In the genomic region with DNA sequence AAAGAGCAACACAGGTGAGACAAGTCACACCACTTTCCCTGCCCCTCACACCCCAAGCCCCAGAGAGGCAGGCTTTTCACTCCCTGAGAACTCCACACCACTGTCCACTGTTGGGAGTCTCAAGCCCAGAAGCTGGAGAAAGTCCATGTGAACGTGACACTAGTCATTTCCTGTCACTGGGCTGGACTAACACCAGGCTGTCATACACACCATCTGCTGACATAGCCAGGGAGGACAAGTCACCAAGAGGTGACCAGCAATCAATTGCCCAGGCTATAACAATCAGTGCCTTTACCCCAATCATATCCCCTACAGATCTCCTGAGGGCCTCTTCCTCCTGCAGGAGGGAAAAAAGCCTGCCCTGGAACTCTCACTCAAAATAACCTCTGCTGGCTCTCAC, we compare ENCODE assay signal across 29 mouse cellular contexts. TPM values are rescaled to one million over a fixed set of nuclear protein-coding genes. Genes with fewer than 3 reads are reported as not detected.
DNase-seq lines count a peak whose midpoint lies in the region; ATAC-seq and TF ChIP-seq lines count a peak whose summit lies in the region.
"Had no signal": no experiment of that assay in that cellular context is flagged by ENCODE, and none has a peak within 500 bp of the region (broad histone marks: within the 10 kb centered on the region; RNA-seq: fewer than 3 reads in every experiment).

No protein-coding gene starts in this region.

- no peaks in the 10 kb centered on the region for H3K27me3 ChIP-seq in heart, embryonic 12.5 days (replicated peaks)
- no peaks in the 10 kb centered on the region for H3K27me3 ChIP-seq in midbrain, embryonic 13.5 days
- no peaks in the 10 kb centered on the region for H3K27me3 ChIP-seq in midbrain, embryonic 15.5 days (replicated peaks)
- H3K27me3 ChIP-seq in liver, postnatal 0 days (ENCODE audit: insufficient read depth, low read length), result no peaks in the 10 kb centered on the region
- H3K27me3 ChIP-seq: embryonic facial prominence, embryonic 13.5 days; hindbrain, embryonic 15.5 days; kidney, embryonic 15.5 days; neural tube, embryonic 13.5 days; stomach, embryonic 15.5 days had no signal

- H3K4me2 ChIP-seq in heart, embryonic 12.5 days, result peak overlapping the region; percentile 88
- no peak overlapping the region for H3K4me2 ChIP-seq in midbrain, embryonic 13.5 days (replicated peaks)
- no peak overlapping the region for H3K4me2 ChIP-seq in midbrain, embryonic 15.5 days
- peak overlapping the region; percentile 88 for H3K4me2 ChIP-seq in liver, postnatal 0 days (ENCODE audit: low read depth, low read length)
- H3K4me2 ChIP-seq: embryonic facial prominence, embryonic 13.5 days; hindbrain, embryonic 15.5 days; kidney, embryonic 15.5 days; neural tube, embryonic 13.5 days; stomach, embryonic 15.5 days had no signal

- no peak overlapping the region for H3K4me3 ChIP-seq in heart, embryonic 12.5 days
- H3K4me3 ChIP-seq in midbrain, embryonic 13.5 days (replicated peaks), result no peak overlapping the region
- no peak overlapping the region for H3K4me3 ChIP-seq in midbrain, embryonic 15.5 days
- peak overlapping the region; percentile 37 for H3K4me3 ChIP-seq in brown adipose tissue, adult 24 weeks (ENCODE audit: insufficient read depth, low read depth, low read length)
- no peak overlapping the region for H3K4me3 ChIP-seq in liver, postnatal 0 days (ENCODE audit: low read depth, low read length)
- H3K4me3 ChIP-seq: embryonic facial prominence, embryonic 13.5 days; hindbrain, embryonic 15.5 days; kidney, embryonic 15.5 days; neural tube, embryonic 13.5 days; stomach, embryonic 15.5 days had no signal

- no peaks in the 10 kb centered on the region for H3K9me3 ChIP-seq in heart, embryonic 12.5 days (replicated peaks)
- H3K9me3 ChIP-seq in midbrain, embryonic 13.5 days, result no peaks in the 10 kb centered on the region
- H3K9me3 ChIP-seq in midbrain, embryonic 15.5 days, result no peaks in the 10 kb centered on the region
- no peaks in the 10 kb centered on the region for H3K9me3 ChIP-seq in liver, postnatal 0 days (ENCODE audit: low read length)
- H3K9me3 ChIP-seq: embryonic facial prominence, embryonic 13.5 days; hindbrain, embryonic 15.5 days; kidney, embryonic 15.5 days; midbrain, embryonic 10.5 days; neural tube, embryonic 13.5 days; stomach, embryonic 15.5 days had no signal

- ATAC-seq in heart, embryonic 12.5 days (ENCODE audit: insufficient number of reproducible peaks, low FRiP score), result no peak
- ATAC-seq in midbrain, embryonic 13.5 days, result no peak
- ATAC-seq in midbrain, embryonic 15.5 days (replicated peaks), result no peak
- no peak for ATAC-seq in liver, postnatal 0 days
- ATAC-seq: forebrain, embryonic 16.5 days; intestine, embryonic 16.5 days had no signal

- no peak for DNase-seq in heart, adult 18-20 months
- no peak for DNase-seq in liver, postnatal 0 days
- DNase-seq in left cerebral cortex, adult 8-10 months (ENCODE audit: low spot score in 2 of 2), result no peak
- no peak for DNase-seq in thymus, postnatal 36 days
- DNase-seq: adrenal gland, adult 2 months; cerebellum, postnatal 10 days; heart, postnatal 10 days; lung, embryonic 14.5 days; lung, postnatal 36 days; spleen, adult 18-20 months; thymus, adult 18-20 months had no signal

- peaks cover 83% of the 10 kb centered on the region for H3K4me1 ChIP-seq in heart, embryonic 12.5 days (replicated peaks)
- peaks cover 35% of the 10 kb centered on the region for H3K4me1 ChIP-seq in midbrain, embryonic 13.5 days (replicated peaks)
- peaks cover 36% of the 10 kb centered on the region for H3K4me1 ChIP-seq in midbrain, embryonic 15.5 days
- peaks cover 31% of the 10 kb centered on the region for H3K4me1 ChIP-seq in brown adipose tissue, adult 24 weeks (ENCODE audit: control insufficient read depth, insufficient read depth, insufficient read length, low read length)
- peaks cover 65% of the 10 kb centered on the region for H3K4me1 ChIP-seq in liver, postnatal 0 days (ENCODE audit: insufficient read depth)

- TF ChIP-seq EP300 in liver, postnatal 0 days (IDR thresholded peaks at IDR 0.05; ENCODE audit: low read depth), result no peak

- 0 out of 2 replicates have a peak overlapping the region, but pooled peaks have one; percentile 35 for H3K27ac ChIP-seq in heart, embryonic 12.5 days (ENCODE audit: poor library complexity, severe bottlenecking)
- H3K27ac ChIP-seq in midbrain, embryonic 13.5 days, result no peak overlapping the region
- H3K27ac ChIP-seq in midbrain, embryonic 15.5 days, result no peak overlapping the region
- H3K27ac ChIP-seq in brown adipose tissue, adult 24 weeks (replicated peaks; ENCODE audit: low read depth, low read length), result peak overlapping the region; percentile 99
- peak overlapping the region; percentile 97 for H3K27ac ChIP-seq in liver, postnatal 0 days (ENCODE audit: low read depth)
- H3K27ac ChIP-seq: embryonic facial prominence, embryonic 13.5 days; hindbrain, embryonic 15.5 days; kidney, embryonic 15.5 days; neural tube, embryonic 13.5 days; stomach, embryonic 15.5 days had no signal

- 28% methylated on average over 1 of the region's 1 CpGs for WGBS in heart, embryonic 12.5 days
- 73% methylated on average over 1 of the region's 1 CpGs for WGBS in midbrain, embryonic 13.5 days
- 79% methylated on average over 1 of the region's 1 CpGs for WGBS in midbrain, embryonic 15.5 days
- WGBS in liver, postnatal 0 days (ENCODE audit: insufficient replicate concordance), result 27% methylated on average over 1 of the region's 1 CpGs

- peak; percentile 2; the same call in 1 of the 2 replicates for TF ChIP-seq CTCF in liver, postnatal 0 days (IDR thresholded peaks at IDR 0.05; ENCODE audit: low read depth)

- H3K36me3 ChIP-seq in heart, embryonic 12.5 days, result peaks cover 34% of the 10 kb centered on the region
- peaks cover 35% of the 10 kb centered on the region for H3K36me3 ChIP-seq in midbrain, embryonic 13.5 days
- peaks cover 16% of the 10 kb centered on the region; the same call in 1 of the 2 replicates for H3K36me3 ChIP-seq in midbrain, embryonic 15.5 days (replicated peaks)
- H3K36me3 ChIP-seq in liver, postnatal 0 days (replicated peaks; ENCODE audit: insufficient read depth, low read length), result peaks cover 5% of the 10 kb centered on the region

- peak overlapping the region; percentile 95; the same call in 1 of the 2 replicates for H3K9ac ChIP-seq in heart, embryonic 12.5 days
- 0 out of 2 replicates have a peak overlapping the region, but pooled peaks have one; percentile 6 for H3K9ac ChIP-seq in midbrain, embryonic 13.5 days (replicated peaks)
- no peak overlapping the region for H3K9ac ChIP-seq in midbrain, embryonic 15.5 days
- H3K9ac ChIP-seq in liver, postnatal 0 days (replicated peaks), result 0 out of 2 replicates have a peak overlapping the region, but pooled peaks have one; percentile 37
- H3K9ac ChIP-seq: hindbrain, embryonic 15.5 days; kidney, embryonic 15.5 days; lung, embryonic 14.5 days; neural tube, embryonic 13.5 days; stomach, embryonic 15.5 days had no signal

RNA-seq across cellular contexts. Expression of a gene that starts 3.0 kb away (rescaled TPM):
- polyA plus RNA-seq in heart, embryonic 12.5 days (2016; fragmentation: Nextera tagmentation; extraction: Ambion mirVana), result 66.9 and 71.0 TPM in 2 replicates
- 10 to 100 TPM; 42.6 to 47.5 TPM for total RNA-seq in heart, adult 18-20 months (2021)
- 87.0 and 97.3 TPM in 2 replicates for polyA plus RNA-seq in midbrain, embryonic 13.5 days (2015; fragmentation: Nextera tagmentation; extraction: Ambion mirVana)
- polyA plus RNA-seq in midbrain, embryonic 15.5 days (2015; fragmentation: Nextera tagmentation; extraction: Ambion mirVana), result 120 TPM in 2 replicates
- polyA plus RNA-seq in brown adipose tissue, adult 24 weeks (2012; ENCODE audit: insufficient read depth, insufficient read length, missing spikeins), result 276 and 329 TPM in 2 replicates
- polyA plus RNA-seq in liver, postnatal 0 days (2015; fragmentation: Nextera tagmentation; extraction: Ambion mirVana), result 39.3 and 42.0 TPM in 2 replicates
- total RNA-seq in left cerebral cortex, adult 8-10 months (2022), result 10 to 100 TPM; 43.6 to 47.0 (median 45.1) TPM

RNA-seq across cellular contexts. Expression of a gene that starts 13.9 kb away (rescaled TPM):
- not detected in 2 replicates for polyA plus RNA-seq in heart, embryonic 12.5 days (2016; fragmentation: Nextera tagmentation; extraction: Ambion mirVana)
- not detected for total RNA-seq in heart, adult 18-20 months (2021)
- polyA plus RNA-seq in midbrain, embryonic 13.5 days (2015; fragmentation: Nextera tagmentation; extraction: Ambion mirVana), result not detected in 2 replicates
- polyA plus RNA-seq in midbrain, embryonic 15.5 days (2015; fragmentation: Nextera tagmentation; extraction: Ambion mirVana), result not detected in 2 replicates
- polyA plus RNA-seq in brown adipose tissue, adult 24 weeks (2012; ENCODE audit: insufficient read depth, insufficient read length, missing spikeins), result not detected in 2 replicates
- polyA plus RNA-seq in liver, postnatal 0 days (2015; fragmentation: Nextera tagmentation; extraction: Ambion mirVana), result not detected in 2 replicates
- not detected for total RNA-seq in left cerebral cortex, adult 8-10 months (2022)
- total RNA-seq: adrenal gland, adult 2 months; gastrocnemius, adult 18-20 months; gastrocnemius, postnatal 4 days; heart, postnatal 10 days; layer of hippocampus, postnatal 10 days had no signal
- polyA plus RNA-seq: adrenal gland, adult 2 months; embryonic facial prominence, embryonic 13.5 days; forebrain, embryonic 16.5 days; hindbrain, embryonic 15.5 days; intestine, embryonic 16.5 days; kidney, embryonic 15.5 days; large intestine, adult 2 months; limb, embryonic 11.5 days; lung, embryonic 14.5 days; midbrain, embryonic 10.5 days; neural tube, embryonic 13.5 days; stomach, embryonic 15.5 days; urinary bladder, adult 2 months had no signal

RNA-seq across cellular contexts. Expression of a gene that starts 33.2 kb away (rescaled TPM):
- 0.28 and 0.52 TPM in 2 replicates for polyA plus RNA-seq in heart, embryonic 12.5 days (2016; fragmentation: Nextera tagmentation; extraction: Ambion mirVana)
- total RNA-seq in heart, adult 18-20 months (2021), result not detected
- polyA plus RNA-seq in midbrain, embryonic 13.5 days (2015; fragmentation: Nextera tagmentation; extraction: Ambion mirVana), result 0.12 TPM in 1 of 2 replicates, not detected in the other
- 0.14 TPM in 1 of 2 replicates, not detected in the other for polyA plus RNA-seq in midbrain, embryonic 15.5 days (2015; fragmentation: Nextera tagmentation; extraction: Ambion mirVana)
- 2.2 and 2.3 TPM in 2 replicates for polyA plus RNA-seq in brown adipose tissue, adult 24 weeks (2012; ENCODE audit: insufficient read depth, insufficient read length, missing spikeins)
- 0.65 and 1.1 TPM in 2 replicates for polyA plus RNA-seq in liver, postnatal 0 days (2015; fragmentation: Nextera tagmentation; extraction: Ambion mirVana)
- not detected for total RNA-seq in left cerebral cortex, adult 8-10 months (2022)
- total RNA-seq: gastrocnemius, adult 18-20 months; gastrocnemius, postnatal 4 days; heart, postnatal 10 days; layer of hippocampus, postnatal 10 days had no signal
- polyA plus RNA-seq: embryonic facial prominence, embryonic 13.5 days; forebrain, embryonic 16.5 days; neural tube, embryonic 13.5 days had no signal

RNA-seq across cellular contexts. Expression of a gene that starts 38.3 kb away (rescaled TPM):
- polyA plus RNA-seq in heart, embryonic 12.5 days (2016; fragmentation: Nextera tagmentation; extraction: Ambion mirVana), result 0.06 and 0.26 TPM in 2 replicates
- 1 to 10 TPM in 1 of 2 experiments, under 1 TPM in 1; 0.89 to 5.0 TPM for total RNA-seq in heart, adult 18-20 months (2021)
- polyA plus RNA-seq in midbrain, embryonic 13.5 days (2015; fragmentation: Nextera tagmentation; extraction: Ambion mirVana), result 0.36 TPM in 1 of 2 replicates, not detected in the other
- 0.04 TPM in 1 of 2 replicates, not detected in the other for polyA plus RNA-seq in midbrain, embryonic 15.5 days (2015; fragmentation: Nextera tagmentation; extraction: Ambion mirVana)
- not detected in 2 replicates for polyA plus RNA-seq in brown adipose tissue, adult 24 weeks (2012; ENCODE audit: insufficient read depth, insufficient read length, missing spikeins)
- polyA plus RNA-seq in liver, postnatal 0 days (2015; fragmentation: Nextera tagmentation; extraction: Ambion mirVana), result 1.2 and 1.3 TPM in 2 replicates
- under 1 TPM; 0.23 to 0.76 (median 0.52) TPM for total RNA-seq in left cerebral cortex, adult 8-10 months (2022)
- total RNA-seq: layer of hippocampus, postnatal 10 days had no signal
- polyA plus RNA-seq: forebrain, embryonic 16.5 days; hindbrain, embryonic 15.5 days; limb, embryonic 11.5 days had no signal

RNA-seq across cellular contexts. Expression of a gene that starts 41.3 kb away (rescaled TPM):
- 0.18 and 0.47 TPM in 2 replicates for polyA plus RNA-seq in heart, embryonic 12.5 days (2016; fragmentation: Nextera tagmentation; extraction: Ambion mirVana)
- total RNA-seq in heart, adult 18-20 months (2021), result 10 to 100 TPM in 1 of 2 experiments, 1 to 10 TPM in 1; 6.6 to 10.4 TPM
- polyA plus RNA-seq in midbrain, embryonic 13.5 days (2015; fragmentation: Nextera tagmentation; extraction: Ambion mirVana), result 0.90 and 1.5 TPM in 2 replicates
- 0.66 and 0.72 TPM in 2 replicates for polyA plus RNA-seq in midbrain, embryonic 15.5 days (2015; fragmentation: Nextera tagmentation; extraction: Ambion mirVana)
- 5.2 and 8.8 TPM in 2 replicates for polyA plus RNA-seq in brown adipose tissue, adult 24 weeks (2012; ENCODE audit: insufficient read depth, insufficient read length, missing spikeins)
- 0.33 and 0.39 TPM in 2 replicates for polyA plus RNA-seq in liver, postnatal 0 days (2015; fragmentation: Nextera tagmentation; extraction: Ambion mirVana)
- 10 to 100 TPM; 11.8 to 14.5 (median 13.1) TPM for total RNA-seq in left cerebral cortex, adult 8-10 months (2022)
- polyA plus RNA-seq: adrenal gland, adult 2 months; large intestine, adult 2 months had no signal

Comparison
In these comparisons a context has a peak if more than half of its experiments do, and no peak if none do; other contexts are left out.
1. H3K27ac ChIP-seq: peak in heart, embryonic 12.5 days (single experiment), brown adipose tissue, adult 24 weeks (single experiment) and liver, postnatal 0 days (single experiment); none in midbrain, embryonic 13.5 days (single experiment) and midbrain, embryonic 15.5 days (single experiment).
2. H3K4me2 ChIP-seq: peak in heart, embryonic 12.5 days (single experiment) and liver, postnatal 0 days (single experiment); none in midbrain, embryonic 13.5 days (single experiment) and midbrain, embryonic 15.5 days (single experiment).